Mouse (Mus musculus): ENCODE results near the gene Jmy. TPM values are rescaled to one million over a fixed set of nuclear protein-coding genes. Genes with fewer than 3 reads are reported as not detected.

The Jmy gene
- total and polyA plus RNA-seq, 2 experiments from 2014 or later: 6.4 to 32.6 TPM

DNA sequence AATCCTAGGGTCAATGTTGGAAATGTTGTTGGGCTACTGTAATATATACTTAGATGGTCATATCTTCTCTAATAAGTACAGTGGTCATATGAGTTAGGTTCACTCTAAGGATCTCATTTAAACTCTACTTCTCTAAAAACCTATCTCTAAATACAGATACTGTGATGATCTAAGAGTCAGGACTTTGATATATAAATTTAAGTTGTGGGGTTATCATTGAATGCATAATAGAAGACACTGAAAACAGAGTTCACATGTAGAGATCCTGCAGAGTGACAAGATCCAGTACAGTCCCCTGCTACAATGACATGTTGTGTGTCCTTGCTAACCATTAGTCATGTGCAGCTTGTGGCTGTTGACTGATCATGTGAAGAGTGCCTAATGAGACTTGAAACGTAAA is 114.5 kb downstream of the Jmy start:
- Histone ChIP-seq H3K9me3 (replicated peaks; ENCODE audit: control insufficient read depth, low read length) (no peaks in the 10 kb centered on the region), H3K9ac (replicated peaks; ENCODE audit: low read depth, low read length) (no peak overlapping the region), H3K4me2 (ENCODE audit: low read depth, low read length) (no peak overlapping the region), H3K4me1 (ENCODE audit: control insufficient read depth, insufficient read depth) (peaks cover 12% of the 10 kb centered on the region; the same call in 1 of the 2 replicates), H3K27me3 (ENCODE audit: control insufficient read depth, insufficient read depth, low read length) (no peaks in the 10 kb centered on the region), H3K27ac (ENCODE audit: low read depth) (no peak overlapping the region), H3K4me3 (ENCODE audit: low read depth, low read length) (no peak overlapping the region), H3K36me3 (replicated peaks; ENCODE audit: control insufficient read depth, insufficient read depth, low read length) (no peaks in the 10 kb centered on the region)
- WGBS: 72% methylated on average over 1 of the region's 1 CpGs
- TF ChIP-seq CTCF (IDR thresholded peaks at IDR 0.05; ENCODE audit: low read depth) (no peak), EP300 (IDR thresholded peaks at IDR 0.05; ENCODE audit: low read depth) (no peak)
- ATAC-seq (ENCODE audit: insufficient read depth, low read depth) (no peak), DNase-seq (ENCODE audit: low spot score) (no peak)

DNA sequence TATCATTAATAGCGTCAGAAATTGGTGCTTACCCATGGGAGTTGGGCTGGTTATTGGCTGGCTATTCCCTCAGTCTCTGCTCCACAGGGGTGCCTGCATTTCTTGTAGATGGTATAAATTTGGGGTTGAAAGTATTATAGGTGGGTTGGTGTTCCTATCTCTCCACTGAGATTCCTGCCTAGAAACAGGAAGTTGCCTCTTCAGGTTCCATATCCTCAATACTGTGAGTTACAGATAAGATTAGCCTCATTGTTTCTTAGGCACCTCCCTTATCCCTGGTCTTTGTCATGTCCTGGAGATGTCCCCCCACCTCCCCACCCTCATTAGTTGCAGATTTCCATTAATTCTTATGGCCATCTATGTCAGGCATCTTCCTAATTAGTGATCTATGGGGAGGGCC is 115.1 kb downstream of the Jmy start:
- H3K9ac ChIP-seq (replicated peaks; ENCODE audit: low read depth, low read length): no peak overlapping the region
- no peaks in the 10 kb centered on the region for H3K27me3 ChIP-seq (ENCODE audit: control insufficient read depth, insufficient read depth, low read length)
- 65% methylated on average over 1 of the region's 1 CpGs for WGBS
- no peaks in the 10 kb centered on the region for H3K9me3 ChIP-seq (replicated peaks; ENCODE audit: control insufficient read depth, low read length)
- ATAC-seq (ENCODE audit: insufficient read depth, low read depth): no peak
- no peaks in the 10 kb centered on the region for H3K36me3 ChIP-seq (replicated peaks; ENCODE audit: control insufficient read depth, insufficient read depth, low read length)
- DNase-seq (ENCODE audit: low spot score): no peak
- peaks cover 11% of the 10 kb centered on the region; the same call in 1 of the 2 replicates for H3K4me1 ChIP-seq (ENCODE audit: control insufficient read depth, insufficient read depth)
- no peak overlapping the region for H3K4me3 ChIP-seq (ENCODE audit: low read depth, low read length)
- H3K27ac ChIP-seq (ENCODE audit: low read depth): no peak overlapping the region
- H3K4me2 ChIP-seq (ENCODE audit: low read depth, low read length): no peak overlapping the region
- TF ChIP-seq CTCF (IDR thresholded peaks at IDR 0.05; ENCODE audit: low read depth) (no peak), EP300 (IDR thresholded peaks at IDR 0.05; ENCODE audit: low read depth) (no peak)

DNA sequence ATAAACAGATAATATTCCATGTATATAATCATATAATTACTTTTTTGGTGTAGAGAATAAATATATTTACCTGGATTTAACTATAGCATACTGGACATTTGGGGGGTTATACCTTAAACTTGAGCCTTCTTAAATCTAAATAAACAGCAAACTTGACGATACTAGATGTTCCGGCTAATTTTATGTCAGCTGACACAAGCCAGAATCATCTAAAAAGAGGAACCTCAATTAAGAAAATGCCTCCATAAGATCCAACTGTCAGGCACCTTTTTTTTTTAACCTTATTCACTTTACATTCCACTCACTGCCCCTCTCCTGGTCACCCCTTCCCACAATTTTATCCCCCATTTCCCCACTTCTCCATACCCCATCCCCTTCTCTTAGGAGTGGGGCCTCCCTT is 116.0 kb downstream of the Jmy start:
- TF ChIP-seq CTCF (IDR thresholded peaks at IDR 0.05; ENCODE audit: low read depth) (no peak), EP300 (IDR thresholded peaks at IDR 0.05; ENCODE audit: low read depth) (no peak)
- Histone ChIP-seq H3K4me3 (ENCODE audit: low read depth, low read length) (no peak overlapping the region), H3K9ac (replicated peaks; ENCODE audit: low read depth, low read length) (no peak overlapping the region), H3K36me3 (replicated peaks; ENCODE audit: control insufficient read depth, insufficient read depth, low read length) (no peaks in the 10 kb centered on the region), H3K27ac (ENCODE audit: low read depth) (no peak overlapping the region), H3K9me3 (replicated peaks; ENCODE audit: control insufficient read depth, low read length) (no peaks in the 10 kb centered on the region), H3K4me2 (ENCODE audit: low read depth, low read length) (no peak overlapping the region), H3K27me3 (ENCODE audit: control insufficient read depth, insufficient read depth, low read length) (no peaks in the 10 kb centered on the region), H3K4me1 (ENCODE audit: control insufficient read depth, insufficient read depth) (0 out of 2 replicates have a peak, but pooled peaks cover 3% of the 10 kb centered on the region)
- WGBS: 97% methylated on average over 2 of the region's 2 CpGs
- DNase-seq (ENCODE audit: low spot score) (no peak), ATAC-seq (ENCODE audit: insufficient read depth, low read depth) (no peak)

DNA sequence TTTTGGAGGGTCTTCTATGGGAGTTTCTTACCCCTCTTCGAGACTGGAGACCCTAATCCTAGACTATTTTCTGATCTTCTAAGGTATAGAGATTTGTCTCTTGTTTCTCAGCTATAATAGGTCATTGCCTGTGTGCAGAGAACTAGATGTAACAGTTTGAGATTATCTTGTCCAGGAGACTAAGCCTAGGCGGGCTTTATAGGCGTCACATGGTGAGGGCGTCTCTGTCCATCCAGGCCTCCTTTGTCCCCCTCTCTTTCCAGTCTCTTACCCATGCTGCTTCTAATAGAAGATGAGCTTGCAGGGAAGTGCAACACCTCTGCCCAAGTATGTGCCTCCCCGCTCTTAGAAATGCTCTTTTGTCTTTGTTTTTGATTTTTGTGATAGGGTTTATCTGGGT is 116.5 kb downstream of the Jmy start:
- Histone ChIP-seq H3K4me3 (ENCODE audit: low read depth, low read length) (no peak overlapping the region), H3K36me3 (replicated peaks; ENCODE audit: control insufficient read depth, insufficient read depth, low read length) (no peaks in the 10 kb centered on the region), H3K9ac (replicated peaks; ENCODE audit: low read depth, low read length) (no peak overlapping the region), H3K27ac (ENCODE audit: low read depth) (no peak overlapping the region), H3K27me3 (ENCODE audit: control insufficient read depth, insufficient read depth, low read length) (no peaks in the 10 kb centered on the region), H3K4me1 (ENCODE audit: control insufficient read depth, insufficient read depth) (0 out of 2 replicates have a peak, but pooled peaks cover 7% of the 10 kb centered on the region), H3K9me3 (replicated peaks; ENCODE audit: control insufficient read depth, low read length) (no peaks in the 10 kb centered on the region), H3K4me2 (ENCODE audit: low read depth, low read length) (no peak overlapping the region)
- ATAC-seq (ENCODE audit: insufficient read depth, low read depth): no peak
- no peak for TF ChIP-seq CTCF (IDR thresholded peaks at IDR 0.05; ENCODE audit: low read depth)
- no peak for TF ChIP-seq EP300 (IDR thresholded peaks at IDR 0.05; ENCODE audit: low read depth)
- DNase-seq (ENCODE audit: low spot score): no peak
- WGBS: 90% methylated on average over 5 of the region's 5 CpGs

DNA sequence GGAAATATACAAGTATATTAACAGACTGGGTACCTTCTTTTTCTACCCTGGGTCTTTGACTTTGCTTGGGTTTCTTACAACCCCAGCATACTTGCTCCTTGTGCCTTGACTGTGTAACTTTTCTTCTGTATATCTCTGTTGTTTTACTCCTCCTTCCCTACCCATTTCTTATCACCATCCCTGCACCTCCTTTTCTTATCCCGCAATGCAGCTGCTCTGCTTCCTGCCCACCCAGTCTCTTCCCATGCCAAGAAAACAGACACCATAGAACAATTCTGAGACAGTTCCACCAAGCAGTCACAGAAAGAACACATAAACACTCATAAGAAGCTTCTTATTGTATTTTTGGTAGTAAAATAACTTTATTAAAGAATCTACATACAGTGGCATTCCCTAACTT is 118.3 kb downstream of the Jmy start:
- no peak overlapping the region for H3K27ac ChIP-seq (ENCODE audit: low read depth)
- H3K36me3 ChIP-seq (replicated peaks; ENCODE audit: control insufficient read depth, insufficient read depth, low read length): no peaks in the 10 kb centered on the region
- H3K27me3 ChIP-seq (ENCODE audit: control insufficient read depth, insufficient read depth, low read length): no peaks in the 10 kb centered on the region
- H3K9me3 ChIP-seq (replicated peaks; ENCODE audit: control insufficient read depth, low read length): no peaks in the 10 kb centered on the region
- no peak for ATAC-seq (ENCODE audit: insufficient read depth, low read depth)
- H3K9ac ChIP-seq (replicated peaks; ENCODE audit: low read depth, low read length): no peak overlapping the region
- no peak for DNase-seq (ENCODE audit: low spot score)
- TF ChIP-seq CTCF (IDR thresholded peaks at IDR 0.05; ENCODE audit: low read depth) (no peak), EP300 (IDR thresholded peaks at IDR 0.05; ENCODE audit: low read depth) (no peak)
- H3K4me1 ChIP-seq (ENCODE audit: control insufficient read depth, insufficient read depth): 0 out of 2 replicates have a peak, but pooled peaks cover 8% of the 10 kb centered on the region
- H3K4me2 ChIP-seq (ENCODE audit: low read depth, low read length): no peak overlapping the region
- 45% methylated on average over 1 of the region's 1 CpGs for WGBS
- no peak overlapping the region for H3K4me3 ChIP-seq (ENCODE audit: low read depth, low read length)

DNA sequence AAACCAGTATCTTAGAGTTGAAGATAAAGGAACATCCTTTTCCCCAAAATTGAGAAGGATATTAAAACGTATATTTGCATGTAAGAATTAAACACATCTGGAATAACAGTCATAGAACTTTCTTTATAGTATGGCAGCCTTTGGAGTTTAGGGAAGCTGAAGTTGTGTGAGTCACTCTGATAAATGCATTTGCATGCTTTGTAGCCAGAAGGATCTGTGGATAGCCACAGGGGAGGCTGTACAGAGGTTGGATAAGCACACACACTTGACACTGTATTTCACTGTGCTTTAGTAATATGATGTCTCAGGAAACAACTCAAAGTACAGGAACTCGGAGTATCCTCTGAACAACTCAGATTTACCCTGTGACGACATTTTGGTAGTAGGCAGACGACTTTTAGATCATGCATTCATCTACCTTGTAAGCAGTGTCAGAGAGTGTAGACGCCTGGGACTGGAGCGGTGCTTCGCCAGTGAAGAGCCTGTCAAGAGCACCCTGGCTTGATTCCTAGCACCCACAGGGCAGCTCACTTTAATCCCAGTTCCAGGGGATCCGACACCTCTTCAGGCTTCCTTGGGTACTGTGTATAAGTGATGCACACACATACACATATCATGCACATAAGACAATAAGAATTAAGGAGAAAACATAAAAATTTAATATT is 119.1 kb downstream of the Jmy start:
- DNase-seq (ENCODE audit: low spot score): no peak
- whole genome bisulfite sequencing: 80% methylated on average over 8 of the region's 8 CpGs
- Histone ChIP-seq H3K4me1 (ENCODE audit: control insufficient read depth, insufficient read depth) (0 out of 2 replicates have a peak, but pooled peaks cover 8% of the 10 kb centered on the region), H3K36me3 (replicated peaks; ENCODE audit: control insufficient read depth, insufficient read depth, low read length) (no peaks in the 10 kb centered on the region), H3K4me3 (ENCODE audit: low read depth, low read length) (no peak overlapping the region), H3K27ac (ENCODE audit: low read depth) (0 out of 2 replicates have a peak overlapping the region, but pooled peaks have one; percentile 9), H3K4me2 (ENCODE audit: low read depth, low read length) (no peak overlapping the region), H3K27me3 (ENCODE audit: control insufficient read depth, insufficient read depth, low read length) (no peaks in the 10 kb centered on the region), H3K9ac (replicated peaks; ENCODE audit: low read depth, low read length) (no peak overlapping the region), H3K9me3 (replicated peaks; ENCODE audit: control insufficient read depth, low read length) (no peaks in the 10 kb centered on the region)
- TF ChIP-seq CTCF (IDR thresholded peaks at IDR 0.05; ENCODE audit: low read depth) (no peak), EP300 (IDR thresholded peaks at IDR 0.05; ENCODE audit: low read depth) (no peak)
- ATAC-seq (ENCODE audit: insufficient read depth, low read depth): no peak

Other genes with a start within 250 kb of the Jmy start
- 71.9 and 84.9 TPM in 2 replicates for gene Homer1, start 200.2 kb downstream of the Jmy start, total RNA-seq (2014; rRNA removed; ENCODE audit: low replicate concordance)
- gene Homer1, start 200.2 kb downstream of the Jmy start, polyA plus RNA-seq (2015; fragmentation: Nextera tagmentation; extraction: Ambion mirVana): 13.3 and 14.8 TPM in 2 replicates
- not detected in 2 replicates for gene Bhmt, start 138.2 kb upstream of the Jmy start, total RNA-seq (2014; rRNA removed; ENCODE audit: low replicate concordance)
- gene Bhmt, start 138.2 kb upstream of the Jmy start, polyA plus RNA-seq (2015; fragmentation: Nextera tagmentation; extraction: Ambion mirVana): 0.15 TPM in 1 of 2 replicates, not detected in the other
- not detected in 2 replicates for gene Bhmt2, start 174.5 kb upstream of the Jmy start, total RNA-seq (2014; rRNA removed; ENCODE audit: low replicate concordance)
- gene Bhmt2, start 174.5 kb upstream of the Jmy start, polyA plus RNA-seq (2015; fragmentation: Nextera tagmentation; extraction: Ambion mirVana): not detected in 2 replicates
- gene Dmgdh, start 174.6 kb upstream of the Jmy start, total RNA-seq (2014; rRNA removed; ENCODE audit: low replicate concordance): 0.04 TPM in 1 of 2 replicates, not detected in the other
- not detected in 2 replicates for gene Dmgdh, start 174.6 kb upstream of the Jmy start, polyA plus RNA-seq (2015; fragmentation: Nextera tagmentation; extraction: Ambion mirVana)

All from heart, postnatal 0 days (tissue).